In the genomic region with DNA sequence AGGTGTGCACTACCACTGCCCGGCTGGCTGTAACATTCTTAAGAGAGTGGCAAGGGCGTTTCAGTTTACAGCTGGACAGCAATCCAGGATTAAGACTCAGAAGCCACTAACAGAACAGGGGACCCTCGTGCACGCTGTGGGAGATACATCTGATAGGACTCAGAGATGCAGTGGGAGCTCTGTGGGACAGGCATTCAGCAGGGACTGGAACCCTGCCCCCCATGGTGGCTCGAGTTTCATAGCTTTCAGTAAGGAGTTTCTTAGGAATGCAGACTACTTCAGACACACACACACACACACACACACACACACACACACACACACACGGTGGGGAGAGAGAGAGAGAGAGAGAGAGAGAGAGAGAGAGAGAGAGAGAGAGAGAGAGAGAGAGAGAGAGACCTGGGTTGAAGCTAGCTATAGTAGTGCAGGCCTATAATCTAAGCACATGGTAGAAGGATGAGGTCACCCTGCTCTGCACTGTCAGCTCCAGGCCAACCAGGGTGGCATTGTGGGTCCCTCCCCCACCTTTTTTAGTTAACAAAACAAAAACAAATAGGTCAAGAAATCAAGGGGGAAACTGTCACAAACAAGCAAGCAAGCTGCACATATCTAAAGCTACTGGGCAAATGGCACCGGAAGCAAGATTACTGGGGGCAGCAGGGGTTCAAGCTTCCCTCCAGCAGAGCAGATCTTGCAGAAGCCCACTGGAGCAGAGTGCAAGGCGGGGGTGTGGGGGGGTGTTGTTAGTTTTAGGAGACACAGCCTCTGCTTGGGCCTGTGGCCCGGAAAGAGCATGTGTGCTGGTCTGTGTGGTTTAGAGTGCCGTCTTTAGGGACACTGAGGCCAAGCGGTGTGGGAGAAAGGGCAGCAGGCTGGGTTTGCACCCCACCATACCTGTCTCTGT, we compare ENCODE assay signal across 12 mouse cellular contexts. TPM values are rescaled to one million over a fixed set of nuclear protein-coding genes. Genes with fewer than 3 reads are reported as not detected.
DNase-seq lines count a peak whose midpoint lies in the region; ATAC-seq and TF ChIP-seq lines count a peak whose summit lies in the region.
"Had no signal": no experiment of that assay in that cellular context is flagged by ENCODE, and none has a peak within 500 bp of the region (broad histone marks: within the 10 kb centered on the region; RNA-seq: fewer than 3 reads in every experiment).

No protein-coding gene starts in this region.

- H3K36me3 ChIP-seq in heart, embryonic 12.5 days: peaks cover 21% of the 10 kb centered on the region
- peaks cover 96% of the 10 kb centered on the region for H3K36me3 ChIP-seq in megakaryocyte, embryonic 14.5 days (replicated peaks; ENCODE audit: low read length)
- H3K36me3 ChIP-seq in embryonic facial prominence, embryonic 14.5 days (ENCODE audit: control insufficient read depth, insufficient read depth, low read length): no peaks in the 10 kb centered on the region
- no peaks in the 10 kb centered on the region; the same call in 1 of the 2 replicates for H3K36me3 ChIP-seq in liver, embryonic 14.5 days (replicated peaks; ENCODE audit: control insufficient read depth, insufficient read depth, low read depth)
- H3K36me3 ChIP-seq: hindbrain, embryonic 15.5 days had no signal

- peaks cover 6% of the 10 kb centered on the region; the same call in 1 of the 2 replicates for H3K9me3 ChIP-seq in heart, embryonic 12.5 days (replicated peaks)
- H3K9me3 ChIP-seq in megakaryocyte, embryonic 14.5 days: peaks cover 13% of the 10 kb centered on the region
- H3K9me3 ChIP-seq in embryonic facial prominence, embryonic 14.5 days (ENCODE audit: control insufficient read depth, low read length): no peaks in the 10 kb centered on the region
- H3K9me3 ChIP-seq in liver, embryonic 14.5 days (ENCODE audit: control insufficient read depth, low read length): no peaks in the 10 kb centered on the region
- H3K9me3 ChIP-seq: hindbrain, embryonic 15.5 days had no signal

- H3K4me3 ChIP-seq in heart, embryonic 12.5 days: no peak overlapping the region
- H3K4me3 ChIP-seq in megakaryocyte, embryonic 14.5 days (replicated peaks): peak overlapping the region; percentile 23
- H3K4me3 ChIP-seq in embryonic facial prominence, embryonic 14.5 days (ENCODE audit: low read depth, low read length): no peak overlapping the region
- no peak overlapping the region for H3K4me3 ChIP-seq in liver, embryonic 14.5 days (ENCODE audit: insufficient read depth in 1 of 2, low read depth in 2 of 2, low read length in 2 of 2)
- H3K4me3 ChIP-seq: hindbrain, embryonic 15.5 days had no signal

- no peak for TF ChIP-seq CTCF in liver, embryonic 14.5 days (IDR thresholded peaks at IDR 0.05; ENCODE audit: low read depth)

- DNase-seq in heart, adult 9 months (ENCODE audit: low spot score in 2 of 2): no peak
- DNase-seq in embryonic facial prominence, embryonic 14.5 days (ENCODE audit: low spot score): peak; percentile 73
- DNase-seq in liver, embryonic 14.5 days (ENCODE audit: low read depth in 3 of 3, low spot score in 3 of 3): no peak
- no peak for DNase-seq in adrenal gland, adult 18-20 months (ENCODE audit: low spot score in 2 of 2)
- DNase-seq: cerebellum, adult 8-10 months; thymus, adult 2 months had no signal

- H3K4me2 ChIP-seq in heart, embryonic 12.5 days: peak overlapping the region; percentile 13
- no peak overlapping the region for H3K4me2 ChIP-seq in embryonic facial prominence, embryonic 14.5 days (ENCODE audit: low read depth, low read length)
- no peak overlapping the region for H3K4me2 ChIP-seq in liver, embryonic 14.5 days (ENCODE audit: low read depth)
- H3K4me2 ChIP-seq: hindbrain, embryonic 15.5 days had no signal

- H3K4me1 ChIP-seq in heart, embryonic 12.5 days (replicated peaks): peaks cover 62% of the 10 kb centered on the region
- H3K4me1 ChIP-seq in megakaryocyte, embryonic 14.5 days: peaks cover 100% of the 10 kb centered on the region
- peaks cover 33% of the 10 kb centered on the region for H3K4me1 ChIP-seq in embryonic facial prominence, embryonic 14.5 days (ENCODE audit: control insufficient read depth, insufficient read depth, low read length)
- peaks cover 3 to 22% of the 10 kb centered on the region in 2 experiments for H3K4me1 ChIP-seq in liver, embryonic 14.5 days (replicated peaks; ENCODE audit: control insufficient read depth in 2 of 2, insufficient read depth in 2 of 2, low read length in 1 of 2)

- TF ChIP-seq EP300 in liver, embryonic 14.5 days (IDR thresholded peaks at IDR 0.05; ENCODE audit: low read depth): no peak

- no peaks in the 10 kb centered on the region for H3K27me3 ChIP-seq in heart, embryonic 12.5 days (replicated peaks)
- no peaks in the 10 kb centered on the region for H3K27me3 ChIP-seq in megakaryocyte, embryonic 14.5 days (replicated peaks)
- H3K27me3 ChIP-seq in embryonic facial prominence, embryonic 14.5 days (replicated peaks; ENCODE audit: control insufficient read depth, insufficient read depth, low read length): no peaks in the 10 kb centered on the region
- no peaks in the 10 kb centered on the region for H3K27me3 ChIP-seq in liver, embryonic 14.5 days (ENCODE audit: control insufficient read depth, insufficient read depth, low read length)
- H3K27me3 ChIP-seq: hindbrain, embryonic 15.5 days had no signal

- WGBS in heart, embryonic 12.5 days: 35% methylated on average over 10 of the region's 11 CpGs
- whole genome bisulfite sequencing in embryonic facial prominence, embryonic 14.5 days: 34% methylated on average over 10 of the region's 11 CpGs
- 49% methylated on average over 10 of the region's 11 CpGs for WGBS in liver, embryonic 14.5 days (ENCODE audit: insufficient replicate concordance)

- ATAC-seq in heart, embryonic 12.5 days (ENCODE audit: insufficient number of reproducible peaks, low FRiP score): 0 out of 2 replicates have a peak, but pooled peaks have one; percentile 51
- ATAC-seq in megakaryocyte, adult 5-6 weeks (ENCODE audit: poor library complexity, severe bottlenecking): no peak
- ATAC-seq in embryonic facial prominence, embryonic 14.5 days (ENCODE audit: low read depth): peak; percentile 65
- 0 out of 2 replicates have a peak, but pooled peaks have one; percentile 5 for ATAC-seq in liver, embryonic 14.5 days (ENCODE audit: insufficient read depth)
- no peak for ATAC-seq in CD4-positive, CD25-positive, alpha-beta regulatory T cell, adult 4 months
- ATAC-seq: forebrain, embryonic 14.5 days had no signal

- H3K27ac ChIP-seq in heart, embryonic 12.5 days (ENCODE audit: poor library complexity, severe bottlenecking): peak overlapping the region; percentile 78
- H3K27ac ChIP-seq in embryonic facial prominence, embryonic 14.5 days (replicated peaks; ENCODE audit: low read depth, low read length): peak overlapping the region; percentile 40; the same call in 1 of the 2 replicates
- no peak overlapping the region for H3K27ac ChIP-seq in liver, embryonic 14.5 days
- H3K27ac ChIP-seq: hindbrain, embryonic 15.5 days had no signal

- peak overlapping the region; percentile 41 for H3K9ac ChIP-seq in heart, embryonic 12.5 days
- no peak overlapping the region for H3K9ac ChIP-seq in embryonic facial prominence, embryonic 14.5 days (ENCODE audit: low read depth, low read length)
- no peak overlapping the region for H3K9ac ChIP-seq in liver, embryonic 14.5 days (replicated peaks)
- H3K9ac ChIP-seq: hindbrain, embryonic 15.5 days had no signal

RNA-seq across cellular contexts. Expression of gene Arrb1, which starts 12.6 kb away (rescaled TPM):
- polyA plus RNA-seq in heart, embryonic 12.5 days (2016; fragmentation: Nextera tagmentation; extraction: Ambion mirVana): 13.4 and 14.5 TPM in 2 replicates
- polyA plus RNA-seq in megakaryocyte, embryonic 14.5 days (2012; ENCODE audit: insufficient read depth, low replicate concordance): 11.2 and 43.4 TPM in 2 replicates
- total RNA-seq in megakaryocyte, adult 5-6 weeks (2015): 41.1 and 43.8 TPM in 2 replicates
- 91.7 and 96.9 TPM in 2 replicates for total RNA-seq in megakaryocyte, adult 5-6 weeks (2017)
- polyA plus RNA-seq in embryonic facial prominence, embryonic 14.5 days (2014; fragmentation: Nextera tagmentation; extraction: Ambion mirVana): 2.8 and 3.8 TPM in 2 replicates
- 234 and 235 TPM in 2 replicates for polyA plus RNA-seq in liver, embryonic 14.5 days (2012; rRNA removed)
- 30.1 and 36.4 TPM in 2 replicates for polyA plus RNA-seq in liver, embryonic 14.5 days (2014; fragmentation: Nextera tagmentation; extraction: Ambion mirVana)
- total RNA-seq in adrenal gland, adult 18-20 months (2021): 10 to 100 TPM; 38.3 to 43.6 TPM
- polyA plus RNA-seq in CD4-positive, CD25-positive, alpha-beta regulatory T cell, adult 4 months (2017; shearing (Covaris generic)): 10 to 100 TPM; 12.3 to 22.0 TPM

Comparison
In these comparisons a context has a peak if more than half of its experiments do, and no peak if none do; other contexts are left out.
1. ATAC-seq: peak in heart, embryonic 12.5 days (single experiment), embryonic facial prominence, embryonic 14.5 days (single experiment) and liver, embryonic 14.5 days (single experiment); none in megakaryocyte, adult 5-6 weeks (single experiment) and CD4-positive, CD25-positive, alpha-beta regulatory T cell, adult 4 months (single experiment).